Mouse (Mus musculus): ENCODE data around the gene Zkscan16. TPM values are rescaled to one million over a fixed set of nuclear protein-coding genes. Genes with fewer than 3 reads are reported as not detected.

Zkscan16 gene
- polyA plus RNA-seq, 1 experiment from 2014 or later = 0.11 TPM

DNA sequence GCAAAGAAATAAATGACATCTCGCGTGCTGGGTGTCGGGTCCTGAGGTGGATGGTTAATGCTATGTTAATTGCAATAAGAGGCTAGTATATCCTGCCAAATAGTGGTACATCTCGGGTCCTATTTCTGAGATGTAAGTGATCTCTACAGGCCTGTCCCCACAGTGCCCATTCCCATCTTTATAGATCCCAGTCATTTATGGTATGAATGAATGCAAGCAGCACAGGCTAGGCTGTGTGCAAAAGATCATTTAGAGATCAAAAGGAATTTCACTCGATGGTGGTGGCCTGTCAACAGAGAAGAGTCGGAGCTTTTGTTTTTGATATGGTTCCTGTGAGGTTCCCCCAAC lies 752 bp downstream of the Zkscan16 start:
- WGBS = 17% methylated on average over 6 of the region's 6 CpGs
- H3K9me3 ChIP-seq (ENCODE audit: control insufficient read depth, low read length) = no peaks in the 10 kb centered on the region
- DNase-seq (ENCODE audit: low spot score) (no peak), ATAC-seq (ENCODE audit: low FRiP score, low TSS enrichment) (no peak)
- 0 out of 2 replicates have a peak overlapping the region, but pooled peaks have one; percentile 65 for H3K9ac ChIP-seq (ENCODE audit: low read length)
- H3K27ac ChIP-seq (replicated peaks) = no peak overlapping the region
- no peaks in the 10 kb centered on the region for H3K36me3 ChIP-seq (ENCODE audit: control insufficient read depth, insufficient read depth, low read length)
- H3K4me2 ChIP-seq (replicated peaks; ENCODE audit: low read depth) = peak overlapping the region; percentile 95
- H3K27me3 ChIP-seq (ENCODE audit: control insufficient read depth, insufficient read depth, low read length) = no peaks in the 10 kb centered on the region
- peak overlapping the region; percentile 69 for H3K4me3 ChIP-seq (ENCODE audit: low read depth, low read length)
- H3K4me1 ChIP-seq (replicated peaks; ENCODE audit: control insufficient read depth, insufficient read depth) = peaks cover 2% of the 10 kb centered on the region; the same call in 1 of the 2 replicates
- no peak for TF ChIP-seq CTCF (IDR thresholded peaks at IDR 0.05; ENCODE audit: low read depth)
- no peak for TF ChIP-seq EP300 (optimal IDR thresholded peaks at IDR 0.05)

DNA sequence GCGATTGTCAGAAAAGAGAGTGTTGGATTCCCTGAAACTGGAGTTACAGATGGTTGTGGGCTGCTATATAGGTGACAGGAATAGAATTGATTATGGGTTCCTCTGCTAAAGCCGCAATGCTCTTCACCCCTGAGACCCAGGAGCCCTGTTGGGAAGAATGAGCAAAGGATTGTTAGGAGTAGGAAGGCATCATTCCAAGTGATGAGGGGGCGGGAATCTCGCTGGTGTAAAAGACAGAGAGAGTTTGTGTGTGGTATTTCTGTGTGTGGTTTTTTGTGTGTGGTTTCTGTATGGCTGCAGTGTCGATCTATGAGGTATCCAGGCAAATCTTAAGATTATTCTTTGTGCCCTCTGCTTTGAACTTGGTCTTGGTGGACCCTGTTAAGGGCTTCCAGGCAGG lies 1.3 kb downstream of the Zkscan16 start:
- ATAC-seq (ENCODE audit: low FRiP score, low TSS enrichment) = no peak
- 60% methylated on average over 5 of the region's 5 CpGs for WGBS
- H3K4me1 ChIP-seq (replicated peaks; ENCODE audit: control insufficient read depth, insufficient read depth) = peaks cover 2% of the 10 kb centered on the region; the same call in 1 of the 2 replicates

DNA sequence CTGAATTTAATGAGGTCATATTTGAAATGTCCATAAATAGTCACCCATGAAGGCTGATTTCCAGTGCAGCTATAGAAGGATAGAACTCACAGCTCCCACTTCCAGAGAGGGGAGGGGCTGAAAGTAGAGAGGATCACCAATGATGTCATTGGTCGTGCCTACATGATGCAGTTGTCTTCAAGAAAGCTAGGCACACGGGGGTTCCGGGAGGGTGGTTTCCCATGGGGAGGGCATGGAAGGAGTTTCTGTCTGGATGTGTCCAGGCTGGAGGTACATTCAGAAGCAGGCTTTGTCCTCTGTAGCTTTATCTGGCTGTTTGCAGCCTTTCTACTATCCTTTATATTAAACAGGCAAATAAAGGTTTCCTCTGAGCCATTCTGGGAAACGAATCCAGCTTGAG lies 5.0 kb downstream of the Zkscan16 start:
- Histone ChIP-seq H3K4me3 (ENCODE audit: low read depth, low read length) (no peak overlapping the region), H3K9ac (ENCODE audit: low read length) (no peak overlapping the region), H3K4me2 (replicated peaks; ENCODE audit: low read depth) (no peak overlapping the region), H3K36me3 (ENCODE audit: control insufficient read depth, insufficient read depth, low read length) (no peaks in the 10 kb centered on the region), H3K27me3 (ENCODE audit: control insufficient read depth, insufficient read depth, low read length) (no peaks in the 10 kb centered on the region), H3K9me3 (ENCODE audit: control insufficient read depth, low read length) (no peaks in the 10 kb centered on the region), H3K4me1 (replicated peaks; ENCODE audit: control insufficient read depth, insufficient read depth) (no peaks in the 10 kb centered on the region), H3K27ac (replicated peaks) (no peak overlapping the region)
- WGBS = 82% methylated on average over 4 of the region's 4 CpGs
- no peak for DNase-seq (ENCODE audit: low spot score)
- ATAC-seq (ENCODE audit: low FRiP score, low TSS enrichment) = no peak
- no peak for TF ChIP-seq CTCF (IDR thresholded peaks at IDR 0.05; ENCODE audit: low read depth)
- TF ChIP-seq EP300 (optimal IDR thresholded peaks at IDR 0.05) = no peak

More for the DNA sequence above, 1.3 kb downstream of the Zkscan16 start:
- H3K27ac ChIP-seq (replicated peaks) = no peak overlapping the region
- H3K9ac ChIP-seq (ENCODE audit: low read length) = no peak overlapping the region
- H3K4me2 ChIP-seq (replicated peaks; ENCODE audit: low read depth) = no peak overlapping the region
- H3K9me3 ChIP-seq (ENCODE audit: control insufficient read depth, low read length) = no peaks in the 10 kb centered on the region
- no peak for DNase-seq (ENCODE audit: low spot score)
- TF ChIP-seq CTCF (IDR thresholded peaks at IDR 0.05; ENCODE audit: low read depth) (no peak), EP300 (optimal IDR thresholded peaks at IDR 0.05) (no peak)
- H3K27me3 ChIP-seq (ENCODE audit: control insufficient read depth, insufficient read depth, low read length) = no peaks in the 10 kb centered on the region
- H3K36me3 ChIP-seq (ENCODE audit: control insufficient read depth, insufficient read depth, low read length) = no peaks in the 10 kb centered on the region
- no peak overlapping the region for H3K4me3 ChIP-seq (ENCODE audit: low read depth, low read length)

DNA sequence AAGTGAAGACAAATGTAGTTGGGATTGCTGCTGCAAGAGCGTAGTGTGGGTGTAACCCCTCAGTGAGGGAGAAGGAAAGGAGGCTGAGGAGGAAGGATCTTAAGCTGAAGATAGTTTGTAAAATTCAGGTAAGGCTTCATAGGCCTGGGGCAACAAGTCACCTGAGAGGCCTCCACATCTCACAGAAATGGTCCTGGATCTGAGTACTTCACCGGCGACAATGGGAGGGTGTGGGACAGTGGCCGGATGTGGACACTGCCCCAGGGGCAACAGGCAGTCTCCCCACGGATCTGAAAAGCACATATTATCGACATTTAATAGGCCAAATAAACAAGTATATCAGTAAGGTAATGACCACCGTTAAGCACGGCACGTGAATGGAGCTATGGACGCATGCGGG lies 9.2 kb downstream of the Zkscan16 start:
- no peak overlapping the region for H3K4me2 ChIP-seq (replicated peaks; ENCODE audit: low read depth)
- H3K9me3 ChIP-seq (ENCODE audit: control insufficient read depth, low read length) = no peaks in the 10 kb centered on the region
- TF ChIP-seq EP300 (optimal IDR thresholded peaks at IDR 0.05) (no peak), CTCF (IDR thresholded peaks at IDR 0.05; ENCODE audit: low read depth) (no peak)
- no peaks in the 10 kb centered on the region for H3K27me3 ChIP-seq (ENCODE audit: control insufficient read depth, insufficient read depth, low read length)
- H3K36me3 ChIP-seq (ENCODE audit: control insufficient read depth, insufficient read depth, low read length) = no peaks in the 10 kb centered on the region
- ATAC-seq (ENCODE audit: low FRiP score, low TSS enrichment) = no peak
- no peaks in the 10 kb centered on the region for H3K4me1 ChIP-seq (replicated peaks; ENCODE audit: control insufficient read depth, insufficient read depth)
- H3K4me3 ChIP-seq (ENCODE audit: low read depth, low read length) = no peak overlapping the region
- 90% methylated on average over 11 of the region's 11 CpGs for WGBS
- DNase-seq (ENCODE audit: low spot score) = no peak
- H3K27ac ChIP-seq (replicated peaks) = no peak overlapping the region
- H3K9ac ChIP-seq (ENCODE audit: low read length) = no peak overlapping the region

DNA sequence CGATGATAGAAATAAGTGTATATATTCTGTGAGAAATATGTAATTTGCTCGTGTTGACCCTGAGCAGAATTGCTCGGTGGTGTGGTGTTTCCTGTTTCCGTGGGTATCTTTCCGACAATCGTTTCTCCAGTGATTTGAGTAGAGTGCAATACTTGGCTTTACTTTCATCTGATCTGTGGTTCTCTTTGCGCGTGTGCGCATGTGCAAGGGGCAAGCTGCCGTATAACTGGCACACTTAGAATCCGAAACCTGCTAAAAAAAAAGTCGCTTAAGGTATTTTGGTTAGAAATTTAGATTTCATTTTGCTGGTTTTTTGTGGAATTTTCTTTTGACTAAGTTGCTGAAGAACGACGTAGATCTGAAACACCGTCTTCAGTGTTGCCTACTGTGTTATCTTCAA lies 18.3 kb downstream of the Zkscan16 start:
- ATAC-seq (ENCODE audit: low FRiP score, low TSS enrichment) = no peak
- H3K9ac ChIP-seq (ENCODE audit: low read length) = no peak overlapping the region
- 91% methylated on average over 15 of the region's 15 CpGs for WGBS
- H3K27ac ChIP-seq (replicated peaks) = no peak overlapping the region
- TF ChIP-seq CTCF (IDR thresholded peaks at IDR 0.05; ENCODE audit: low read depth) (no peak), EP300 (optimal IDR thresholded peaks at IDR 0.05) (no peak)
- H3K36me3 ChIP-seq (ENCODE audit: control insufficient read depth, insufficient read depth, low read length) = no peaks in the 10 kb centered on the region
- DNase-seq (ENCODE audit: low spot score) = no peak
- no peaks in the 10 kb centered on the region for H3K4me1 ChIP-seq (replicated peaks; ENCODE audit: control insufficient read depth, insufficient read depth)
- no peak overlapping the region for H3K4me2 ChIP-seq (replicated peaks; ENCODE audit: low read depth)
- no peaks in the 10 kb centered on the region for H3K9me3 ChIP-seq (ENCODE audit: control insufficient read depth, low read length)
- H3K27me3 ChIP-seq (ENCODE audit: control insufficient read depth, insufficient read depth, low read length) = no peaks in the 10 kb centered on the region
- no peak overlapping the region for H3K4me3 ChIP-seq (ENCODE audit: low read depth, low read length)

DNA sequence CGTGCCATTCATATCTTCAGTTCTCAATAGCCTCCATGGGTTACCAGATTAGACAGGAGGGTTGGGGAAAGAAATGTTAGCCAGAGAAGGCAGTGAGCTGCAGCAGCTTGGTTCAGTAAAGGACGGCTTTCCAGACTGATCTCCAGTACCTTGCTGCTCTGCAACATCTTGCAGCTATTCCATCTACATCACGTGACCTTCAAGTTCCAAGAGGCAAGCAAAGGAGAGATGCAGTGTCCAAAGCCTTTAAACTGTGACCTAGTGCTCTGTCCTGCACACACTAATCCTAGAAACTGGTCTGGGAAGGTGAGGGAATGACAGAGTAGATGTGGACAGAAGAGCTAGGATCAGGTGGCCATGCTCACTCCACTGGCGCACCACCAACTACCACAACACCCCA lies 19.8 kb downstream of the Zkscan16 start:
- Histone ChIP-seq H3K27me3 (ENCODE audit: control insufficient read depth, insufficient read depth, low read length) (no peaks in the 10 kb centered on the region), H3K4me1 (replicated peaks; ENCODE audit: control insufficient read depth, insufficient read depth) (no peaks in the 10 kb centered on the region), H3K9ac (ENCODE audit: low read length) (no peak overlapping the region), H3K27ac (replicated peaks) (no peak overlapping the region), H3K36me3 (ENCODE audit: control insufficient read depth, insufficient read depth, low read length) (no peaks in the 10 kb centered on the region), H3K4me3 (ENCODE audit: low read depth, low read length) (no peak overlapping the region), H3K9me3 (ENCODE audit: control insufficient read depth, low read length) (no peaks in the 10 kb centered on the region), H3K4me2 (replicated peaks; ENCODE audit: low read depth) (no peak overlapping the region)
- ATAC-seq (ENCODE audit: low FRiP score, low TSS enrichment) (no peak), DNase-seq (ENCODE audit: low spot score) (no peak)
- no peak for TF ChIP-seq EP300 (optimal IDR thresholded peaks at IDR 0.05)
- TF ChIP-seq CTCF (IDR thresholded peaks at IDR 0.05; ENCODE audit: low read depth) = no peak
- 92% methylated on average over 4 of the region's 4 CpGs for WGBS
